ENCODE assay signal across 26 mouse cellular contexts in genomic region chr14:20029606-20030005, GRCm38 (mm10).
"Had no signal": no experiment of that assay in that cellular context is flagged by ENCODE, and none has a peak within 500 bp of the region (broad histone marks: within the 10 kb centered on the region; RNA-seq: fewer than 3 reads in every experiment).

No protein-coding gene starts in this region.

- H3K27ac ChIP-seq: gastrocnemius, adult 2 months; heart, adult 2 months; hindbrain, embryonic 13.5 days; hindbrain, embryonic 15.5 days; intestine, embryonic 15.5 days; layer of hippocampus, adult 2 months; left cerebral cortex, adult 2 months; limb, embryonic 10.5 days; limb, embryonic 12.5 days; liver, embryonic 13.5 days; liver, embryonic 15.5 days had no signal

- H3K4me3 ChIP-seq: gastrocnemius, adult 2 months; heart, adult 2 months; heart, embryonic 12.5 days; hindbrain, embryonic 13.5 days; hindbrain, embryonic 15.5 days; intestine, embryonic 15.5 days; layer of hippocampus, adult 2 months; left cerebral cortex, adult 2 months; limb, embryonic 10.5 days; limb, embryonic 12.5 days; liver, embryonic 13.5 days; liver, embryonic 15.5 days had no signal

- H3K4me2 ChIP-seq: heart, embryonic 12.5 days; hindbrain, embryonic 13.5 days; hindbrain, embryonic 15.5 days; intestine, embryonic 15.5 days; limb, embryonic 12.5 days; liver, embryonic 11.5 days; liver, embryonic 13.5 days; liver, embryonic 15.5 days had no signal

- H3K4me1 ChIP-seq: hindbrain, embryonic 15.5 days; intestine, embryonic 15.5 days; limb, embryonic 12.5 days had no signal

- H3K27me3 ChIP-seq: heart, embryonic 12.5 days; hindbrain, embryonic 13.5 days; hindbrain, embryonic 15.5 days; intestine, embryonic 15.5 days; limb, embryonic 12.5 days; liver, embryonic 13.5 days; liver, embryonic 15.5 days had no signal

- H3K9me3 ChIP-seq: heart, embryonic 12.5 days; hindbrain, embryonic 13.5 days; hindbrain, embryonic 15.5 days; intestine, embryonic 15.5 days; limb, embryonic 10.5 days; limb, embryonic 12.5 days; liver, embryonic 13.5 days; liver, embryonic 15.5 days had no signal

- DNase-seq: gastrocnemius, adult 2 months; gastrocnemius, postnatal 10 days; gastrocnemius, postnatal 25 days; heart, adult 2 months; heart, postnatal 10 days; heart, postnatal 4 days; kidney, adult 18-20 months; kidney, adult 8-10 months; kidney, postnatal 10 days; kidney, postnatal 25 days; kidney, postnatal 4 days; liver; liver, embryonic 13.5 days; liver, postnatal 0 days had no signal

- ATAC-seq: inflammation-experienced regulatory T-cells, adult 6 months; intestine, embryonic 15.5 days; intestine, postnatal 0 days; liver, postnatal 0 days had no signal

- H3K36me3 ChIP-seq: heart, embryonic 12.5 days; hindbrain, embryonic 13.5 days; hindbrain, embryonic 15.5 days; intestine, embryonic 15.5 days; limb, embryonic 10.5 days; limb, embryonic 12.5 days; liver, embryonic 13.5 days; liver, embryonic 15.5 days had no signal

- H3K9ac ChIP-seq: heart, embryonic 12.5 days; hindbrain, embryonic 13.5 days; hindbrain, embryonic 15.5 days; intestine, embryonic 15.5 days; limb, embryonic 12.5 days; liver, embryonic 13.5 days; liver, embryonic 15.5 days; liver, postnatal 0 days had no signal
